Mouse (Mus musculus): ENCODE data around the gene Xrra1. TPM values are rescaled to one million over a fixed set of nuclear protein-coding genes. Genes with fewer than 3 reads are reported as not detected.
A peak's percentile ranks its signal among the peaks of the same experiment; 100 is the strongest.

Xrra1 gene
- polyA plus RNA-seq, 1 experiment from 2014 or later, result not detected

DNA sequence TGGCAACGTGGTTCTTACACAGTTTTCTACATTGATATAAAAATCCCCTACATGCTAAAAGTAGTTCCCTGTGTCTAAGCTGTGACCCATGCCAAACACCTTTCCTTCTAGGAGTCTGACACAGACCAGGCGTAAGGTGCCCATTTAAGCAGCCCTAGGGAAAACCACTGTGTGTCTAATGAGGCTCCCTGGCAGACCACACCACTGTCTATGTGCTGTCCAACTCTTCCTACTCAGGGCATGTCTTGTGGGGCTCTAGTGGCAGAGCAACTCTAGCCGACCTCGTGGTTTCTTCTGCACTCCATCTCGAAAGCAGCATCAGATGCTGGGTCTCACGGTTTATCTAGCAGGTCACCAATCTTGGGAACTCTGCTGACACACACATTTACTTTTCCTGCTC is 7.3 kb upstream of the Xrra1 start:
- peaks cover 58% of the 10 kb centered on the region for H3K36me3 ChIP-seq (replicated peaks)
- WGBS (ENCODE audit: insufficient replicate concordance), result 49% methylated on average over 6 of the region's 6 CpGs
- H3K4me2 ChIP-seq, result no peak overlapping the region
- no peaks in the 10 kb centered on the region for H3K9me3 ChIP-seq (replicated peaks)
- H3K4me3 ChIP-seq (replicated peaks), result no peak overlapping the region
- no peak overlapping the region for H3K9ac ChIP-seq
- peaks cover 12% of the 10 kb centered on the region for H3K4me1 ChIP-seq (replicated peaks)
- H3K27me3 ChIP-seq, result no peaks in the 10 kb centered on the region
- no peak overlapping the region for H3K27ac ChIP-seq (replicated peaks)
- ATAC-seq (ENCODE audit: insufficient read depth), result no peak

DNA sequence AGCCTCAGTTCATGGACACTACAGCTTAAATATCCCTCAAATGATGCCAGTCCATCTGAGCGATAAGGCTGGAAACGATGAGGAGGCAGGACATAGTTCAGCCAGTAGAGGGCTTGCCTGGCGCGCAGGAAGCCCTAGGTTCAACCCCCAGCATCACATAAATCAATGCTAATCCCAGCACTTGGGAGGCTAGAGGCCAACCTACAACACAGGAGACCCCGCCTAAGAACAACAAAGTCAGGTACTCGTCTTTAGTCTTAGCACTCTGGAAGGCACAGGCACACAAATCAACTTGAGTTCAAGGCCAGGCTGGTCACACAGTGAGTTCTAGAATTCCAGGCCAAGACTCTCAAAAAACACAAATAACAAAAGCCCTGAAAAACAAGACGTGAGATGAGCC is 5.6 kb upstream of the Xrra1 start:
- H3K27me3 ChIP-seq, result no peaks in the 10 kb centered on the region
- H3K4me2 ChIP-seq, result no peak overlapping the region
- ATAC-seq (ENCODE audit: insufficient read depth), result no peak
- H3K4me1 ChIP-seq (replicated peaks), result peaks cover 23% of the 10 kb centered on the region
- H3K4me3 ChIP-seq (replicated peaks), result no peak overlapping the region
- H3K9me3 ChIP-seq (replicated peaks), result no peaks in the 10 kb centered on the region
- no peak overlapping the region for H3K9ac ChIP-seq
- no peak overlapping the region for H3K27ac ChIP-seq (replicated peaks)
- WGBS (ENCODE audit: insufficient replicate concordance), result 76% methylated on average over 7 of the region's 7 CpGs
- H3K36me3 ChIP-seq (replicated peaks), result peaks cover 48% of the 10 kb centered on the region

DNA sequence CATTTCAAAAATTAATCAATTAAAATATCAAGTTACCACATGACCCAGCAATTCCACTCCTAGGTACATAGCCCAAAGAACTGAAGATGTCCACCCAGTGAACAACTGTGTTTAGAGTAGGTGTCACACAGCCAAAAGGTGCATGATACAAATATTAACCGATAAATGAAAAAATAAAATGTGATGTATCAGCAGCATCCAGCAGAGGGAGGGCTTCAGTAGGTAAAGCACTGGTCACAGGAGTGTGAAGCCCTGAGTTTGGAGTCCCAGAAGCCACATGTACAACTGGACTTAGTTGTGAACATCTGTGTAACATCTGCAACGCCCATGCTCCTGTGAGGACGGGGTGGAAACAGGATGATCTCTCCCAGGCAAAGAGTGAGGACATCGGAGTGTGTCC is 4.6 kb upstream of the Xrra1 start:
- H3K4me2 ChIP-seq, result no peak overlapping the region
- no peaks in the 10 kb centered on the region for H3K27me3 ChIP-seq
- peaks cover 40% of the 10 kb centered on the region for H3K36me3 ChIP-seq (replicated peaks)
- H3K9me3 ChIP-seq (replicated peaks), result no peaks in the 10 kb centered on the region
- H3K4me1 ChIP-seq (replicated peaks), result peaks cover 27% of the 10 kb centered on the region
- no peak overlapping the region for H3K9ac ChIP-seq
- 84% methylated on average over 4 of the region's 4 CpGs for WGBS (ENCODE audit: insufficient replicate concordance)
- no peak overlapping the region for H3K4me3 ChIP-seq (replicated peaks)
- H3K27ac ChIP-seq (replicated peaks), result no peak overlapping the region
- no peak for ATAC-seq (ENCODE audit: insufficient read depth)

DNA sequence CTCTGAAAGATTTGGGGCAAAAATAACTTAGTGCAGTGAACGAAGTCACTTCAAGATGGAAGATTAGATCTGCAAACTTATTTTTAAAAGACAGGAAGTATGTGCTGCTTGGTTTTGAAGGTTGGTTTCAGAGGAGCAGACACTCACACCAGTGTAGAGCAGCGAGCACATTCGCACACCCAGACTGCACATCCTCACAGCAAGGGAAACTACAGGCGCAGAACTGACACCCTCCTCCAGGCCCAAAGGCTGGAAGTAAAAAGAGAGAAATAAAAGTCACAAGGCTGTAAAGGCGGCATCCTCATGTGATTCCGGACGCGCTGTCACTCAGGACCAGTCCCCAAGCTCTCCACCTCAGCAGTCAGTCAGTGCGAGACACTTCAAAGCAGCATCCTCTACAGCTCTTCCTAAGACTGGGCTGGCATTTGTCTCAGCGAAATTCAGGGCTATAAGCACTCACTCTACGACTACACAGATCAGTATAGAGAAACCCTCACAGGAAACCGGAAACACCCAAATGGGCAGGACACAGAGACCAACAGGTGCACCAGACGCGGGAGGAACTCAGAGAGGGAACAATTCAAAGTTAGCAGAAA is 2.6 kb upstream of the Xrra1 start:
- Histone ChIP-seq H3K27ac (replicated peaks) (no peak overlapping the region), H3K36me3 (replicated peaks) (peaks cover 40% of the 10 kb centered on the region), H3K9ac (0 out of 2 replicates have a peak overlapping the region, but pooled peaks have one; percentile 25), H3K4me1 (replicated peaks) (peaks cover 27% of the 10 kb centered on the region), H3K4me2 (peak overlapping the region; percentile 38), H3K27me3 (0 out of 2 replicates have a peak, but pooled peaks cover 5% of the 10 kb centered on the region), H3K9me3 (replicated peaks) (no peaks in the 10 kb centered on the region), H3K4me3 (replicated peaks) (peak overlapping the region; percentile 18)
- ATAC-seq (ENCODE audit: insufficient read depth), result no peak
- 64% methylated on average over 14 of the region's 14 CpGs for WGBS (ENCODE audit: insufficient replicate concordance)

DNA sequence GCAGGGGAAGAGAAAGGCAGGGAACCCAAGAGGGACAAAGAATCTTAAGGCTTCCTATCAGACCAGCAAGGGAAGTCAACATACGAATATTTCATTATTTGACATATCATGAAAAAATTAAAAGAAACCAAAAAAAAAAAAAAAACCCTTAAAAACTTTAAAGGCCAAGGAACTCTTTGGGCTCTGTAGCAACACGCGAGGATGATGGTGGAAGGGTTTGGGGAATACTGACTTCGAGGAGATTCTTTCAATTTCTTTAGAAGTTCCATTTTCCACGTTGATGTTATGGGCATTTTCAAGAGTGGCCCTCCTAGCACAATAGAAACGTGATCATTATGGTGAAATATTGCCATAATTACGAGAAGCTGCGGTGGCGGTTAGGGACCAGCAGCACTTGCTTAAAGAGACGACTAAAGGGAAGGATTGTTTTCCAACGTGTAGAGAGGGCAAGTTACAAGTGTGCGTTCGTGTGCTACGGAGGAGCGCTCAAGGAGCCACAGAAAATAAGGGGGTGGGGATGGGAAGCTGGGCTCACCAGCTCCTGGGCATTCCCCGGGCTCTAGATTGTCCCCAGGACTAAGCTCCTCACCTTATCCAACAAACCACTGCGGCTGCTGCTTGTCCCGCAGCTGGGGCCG is 622 bp upstream of the Xrra1 start:
- peak overlapping the region; percentile 74 for H3K4me3 ChIP-seq (replicated peaks)
- peak overlapping the region; percentile 79 for H3K4me2 ChIP-seq
- no peaks in the 10 kb centered on the region for H3K9me3 ChIP-seq (replicated peaks)
- peaks cover 27% of the 10 kb centered on the region for H3K4me1 ChIP-seq (replicated peaks)
- under 1% methylated on average over 19 of the region's 19 CpGs for WGBS (ENCODE audit: insufficient replicate concordance)
- ATAC-seq (ENCODE audit: insufficient read depth), result peak; percentile 51
- H3K27ac ChIP-seq (replicated peaks), result peak overlapping the region; percentile 57
- peak overlapping the region; percentile 71 for H3K9ac ChIP-seq
- H3K36me3 ChIP-seq (replicated peaks), result peaks cover 31% of the 10 kb centered on the region
- 0 out of 2 replicates have a peak, but pooled peaks cover 15% of the 10 kb centered on the region for H3K27me3 ChIP-seq

DNA sequence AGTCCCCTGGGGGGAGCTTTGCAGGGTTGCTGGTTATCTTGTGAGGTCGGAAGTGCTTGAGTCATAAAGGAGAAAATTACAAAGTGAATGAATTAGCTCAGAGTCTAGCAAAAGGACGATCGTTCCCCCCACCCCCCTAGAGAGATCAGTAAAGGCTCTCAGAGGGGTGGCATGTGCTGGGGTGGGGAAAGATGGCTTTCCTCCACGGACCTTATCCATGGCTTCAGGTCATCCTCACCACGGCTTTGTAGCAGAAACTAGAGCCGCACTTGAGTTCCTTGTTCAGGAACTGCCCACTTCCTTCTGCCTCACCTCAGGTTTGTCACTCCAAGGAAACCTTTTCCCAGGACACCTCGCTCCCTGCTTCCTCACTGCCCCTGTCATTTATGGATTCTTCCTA is 4.4 kb downstream of the Xrra1 start, which contains the start of gene Spcs2:
TSS of gene Spcs2 (minus strand) at position 101 of the 400 bp plus-strand sequence.
- no peak within 1 kb of the TSS for H3K4me3 ChIP-seq (replicated peaks)
- 32% methylated on average over 7 of the region's 7 CpGs for WGBS (ENCODE audit: insufficient replicate concordance)
- no peak within 1 kb of the TSS for H3K27ac ChIP-seq (replicated peaks)
- no peaks in the 10 kb centered on the region for H3K36me3 ChIP-seq (replicated peaks)
- H3K4me2 ChIP-seq, result no peak within 1 kb of the TSS
- ATAC-seq (ENCODE audit: insufficient read depth), result no peak
- H3K4me1 ChIP-seq (replicated peaks), result peaks cover 4% of the 10 kb centered on the region
- peaks cover 28% of the 10 kb centered on the region for H3K27me3 ChIP-seq
- H3K9me3 ChIP-seq (replicated peaks), result no peaks in the 10 kb centered on the region
- H3K9ac ChIP-seq, result no peak within 1 kb of the TSS

DNA sequence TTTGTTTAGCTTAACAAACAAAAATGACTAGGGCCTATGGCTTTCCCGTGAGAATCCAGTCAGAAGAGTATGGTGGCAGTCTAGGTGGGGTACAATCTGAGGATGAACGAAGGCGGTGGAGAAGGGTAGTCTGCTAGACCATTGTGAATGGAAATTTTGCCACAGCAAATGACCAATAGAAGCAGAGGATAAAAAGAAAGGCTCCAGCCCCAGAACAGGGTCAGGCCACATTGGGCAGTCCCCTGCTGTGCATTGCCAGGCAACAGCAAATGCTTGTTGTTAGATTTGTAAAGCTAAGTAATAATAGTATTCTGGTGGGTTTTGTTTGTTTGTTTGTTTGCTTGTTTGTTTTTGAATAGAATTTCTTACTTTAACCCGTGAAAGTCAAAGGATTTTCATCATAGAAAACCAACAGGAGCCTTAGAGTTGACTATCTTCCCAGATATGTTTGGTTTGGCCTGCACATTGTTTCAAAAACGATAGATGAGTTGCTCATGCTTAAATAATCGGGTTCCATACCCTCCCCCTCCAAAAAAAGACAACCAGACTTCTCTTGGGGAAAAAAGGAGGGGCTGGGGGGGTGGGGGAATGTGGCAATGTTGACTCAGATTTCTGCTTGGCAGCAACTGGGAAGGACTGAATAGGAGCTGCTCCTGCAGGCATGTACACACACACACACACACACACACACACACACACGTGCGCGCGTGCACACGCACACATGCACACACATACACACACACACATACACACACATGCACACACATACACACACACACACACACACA is 5.5 kb downstream of the Xrra1 start:
- 66% methylated on average over 11 of the region's 11 CpGs for WGBS (ENCODE audit: insufficient replicate concordance)
- H3K9ac ChIP-seq, result no peak overlapping the region
- no peak overlapping the region for H3K4me2 ChIP-seq
- H3K4me3 ChIP-seq (replicated peaks), result no peak overlapping the region
- no peak for ATAC-seq (ENCODE audit: insufficient read depth)
- no peak overlapping the region for H3K27ac ChIP-seq (replicated peaks)
- no peaks in the 10 kb centered on the region for H3K36me3 ChIP-seq (replicated peaks)
- no peaks in the 10 kb centered on the region for H3K4me1 ChIP-seq (replicated peaks)
- peaks cover 28% of the 10 kb centered on the region for H3K27me3 ChIP-seq
- no peaks in the 10 kb centered on the region for H3K9me3 ChIP-seq (replicated peaks)

DNA sequence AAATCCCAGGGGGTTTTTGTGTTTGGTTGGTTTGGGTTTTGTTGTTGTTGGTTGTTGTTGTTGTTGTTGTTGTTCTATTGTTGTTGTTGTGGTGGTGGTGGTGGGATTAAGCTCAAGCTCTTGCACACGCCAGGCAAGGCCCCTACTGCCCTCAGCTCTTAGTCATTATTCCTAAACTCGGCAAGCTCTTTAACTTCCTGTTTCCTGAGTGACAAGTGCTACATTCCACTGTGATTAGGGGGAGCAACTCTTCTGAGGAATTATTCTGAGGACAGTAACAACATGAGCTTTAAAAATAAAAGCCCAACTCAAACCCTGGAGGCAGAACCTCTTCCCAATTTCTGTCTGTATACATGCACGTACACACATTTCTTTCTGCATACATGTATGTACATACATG is 6.3 kb downstream of the Xrra1 start:
- 37% methylated on average over 3 of the region's 3 CpGs for WGBS (ENCODE audit: insufficient replicate concordance)
- H3K36me3 ChIP-seq (replicated peaks), result no peaks in the 10 kb centered on the region

DNA sequence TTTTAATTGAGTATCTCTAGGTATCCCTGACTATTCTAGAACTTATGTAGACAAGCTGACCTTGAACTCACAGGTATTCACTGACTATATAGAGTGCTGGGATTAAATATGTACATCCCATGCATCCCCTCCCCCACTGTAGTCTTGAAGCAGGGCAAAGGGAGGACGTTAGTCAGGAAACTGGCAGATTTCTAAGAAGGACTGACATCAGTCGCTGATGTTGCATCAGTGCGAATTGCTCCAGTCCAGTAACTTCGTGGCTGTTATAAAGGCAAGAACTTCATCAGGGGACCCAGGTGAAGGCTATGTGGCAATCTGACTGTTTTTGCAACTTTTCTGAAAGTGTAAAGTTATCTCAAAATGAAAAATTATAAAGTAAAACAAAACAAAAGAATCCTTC is 10.4 kb downstream of the Xrra1 start:
- H3K27ac ChIP-seq (replicated peaks), result no peak overlapping the region
- no peak overlapping the region for H3K4me2 ChIP-seq
- H3K27me3 ChIP-seq, result peaks cover 5% of the 10 kb centered on the region
- no peaks in the 10 kb centered on the region for H3K9me3 ChIP-seq (replicated peaks)
- 37% methylated on average over 4 of the region's 4 CpGs for WGBS (ENCODE audit: insufficient replicate concordance)
- no peaks in the 10 kb centered on the region for H3K36me3 ChIP-seq (replicated peaks)
- ATAC-seq (ENCODE audit: insufficient read depth), result no peak
- no peak overlapping the region for H3K4me3 ChIP-seq (replicated peaks)
- no peak overlapping the region for H3K9ac ChIP-seq
- no peaks in the 10 kb centered on the region for H3K4me1 ChIP-seq (replicated peaks)

More for the DNA sequence above, 6.3 kb downstream of the Xrra1 start:
- no peak for ATAC-seq (ENCODE audit: insufficient read depth)
- Histone ChIP-seq H3K27ac (replicated peaks) (no peak overlapping the region), H3K9ac (no peak overlapping the region), H3K27me3 (peaks cover 28% of the 10 kb centered on the region), H3K4me3 (replicated peaks) (no peak overlapping the region), H3K4me2 (no peak overlapping the region), H3K4me1 (replicated peaks) (no peaks in the 10 kb centered on the region), H3K9me3 (replicated peaks) (no peaks in the 10 kb centered on the region)

DNA sequence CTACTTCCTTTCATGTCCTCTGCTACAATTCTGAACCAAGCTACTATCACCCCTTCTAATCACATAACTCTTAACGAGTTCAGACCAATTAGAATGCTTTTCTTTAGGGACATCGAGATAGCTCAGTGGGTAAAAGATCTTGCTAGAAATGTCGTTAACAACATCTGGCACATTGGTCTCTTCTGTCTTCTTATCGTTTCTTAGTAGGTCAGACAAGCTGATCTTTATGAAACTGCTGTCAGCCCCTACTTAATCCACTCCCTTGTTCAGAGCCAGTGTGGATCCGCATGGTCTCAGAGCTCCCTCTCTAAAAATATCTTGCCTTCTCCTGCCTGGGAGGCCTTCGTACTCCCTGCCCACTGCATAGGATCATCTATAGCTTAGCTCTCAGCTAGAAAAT is 15.0 kb downstream of the Xrra1 start:
- Histone ChIP-seq H3K9ac (no peak overlapping the region), H3K4me1 (replicated peaks) (no peaks in the 10 kb centered on the region), H3K36me3 (replicated peaks) (no peaks in the 10 kb centered on the region), H3K4me3 (replicated peaks) (no peak overlapping the region), H3K27ac (replicated peaks) (no peak overlapping the region), H3K4me2 (no peak overlapping the region), H3K9me3 (replicated peaks) (no peaks in the 10 kb centered on the region), H3K27me3 (no peaks in the 10 kb centered on the region)
- whole genome bisulfite sequencing (ENCODE audit: insufficient replicate concordance), result 55% methylated on average over 6 of the region's 6 CpGs
- ATAC-seq (ENCODE audit: insufficient read depth), result no peak

DNA sequence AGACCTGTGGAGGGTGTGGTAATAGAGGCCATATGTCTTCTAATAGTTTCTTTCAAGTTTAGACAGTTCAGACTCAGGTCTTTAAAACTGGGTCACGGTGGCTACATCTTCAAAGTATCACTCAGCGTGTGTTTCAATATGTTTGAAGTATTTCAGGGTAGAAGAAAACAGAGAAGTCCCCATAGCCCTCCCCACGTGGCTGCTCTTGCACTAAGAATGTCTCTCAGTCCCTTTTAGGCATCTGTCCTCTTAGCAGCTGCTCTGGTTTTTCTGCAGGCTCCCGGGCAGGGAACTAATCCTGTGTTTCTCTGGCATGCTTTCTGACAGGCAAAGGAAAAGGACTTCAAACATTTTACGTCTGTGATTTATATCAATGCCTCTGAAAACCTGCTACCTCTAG is 17.0 kb downstream of the Xrra1 start:
- ATAC-seq (ENCODE audit: insufficient read depth), result no peak
- WGBS (ENCODE audit: insufficient replicate concordance), result 49% methylated on average over 5 of the region's 5 CpGs
- H3K4me3 ChIP-seq (replicated peaks), result no peak overlapping the region
- no peak overlapping the region for H3K27ac ChIP-seq (replicated peaks)
- no peaks in the 10 kb centered on the region for H3K9me3 ChIP-seq (replicated peaks)
- no peak overlapping the region for H3K4me2 ChIP-seq
- H3K27me3 ChIP-seq, result no peaks in the 10 kb centered on the region
- H3K9ac ChIP-seq, result no peak overlapping the region
- no peaks in the 10 kb centered on the region for H3K4me1 ChIP-seq (replicated peaks)
- H3K36me3 ChIP-seq (replicated peaks), result no peaks in the 10 kb centered on the region

Measured in liver, embryonic 15.5 days (tissue).